Mouse (Mus musculus): Measurements from ENCODE around the gene Prdx2. TPM values are rescaled to one million over a fixed set of nuclear protein-coding genes. Genes with fewer than 3 reads are reported as not detected.

Gene Prdx2
- total RNA-seq (2021): 100 to 1,000 TPM; 335 to 353 TPM

- DNase-seq (ENCODE audit: extremely low spot score in 1 of 2, low spot score in 1 of 2): peak; percentile 64 to 68
Observed at GRCm38 (mm10) chr8:84969241-84970134, at the start of gene Prdx2, which contains the start of the genes Gm49661 and Rnaseh2a. Prdx2 (plus strand) TSS chr8:84969587. Gm49661 (minus strand) TSS chr8:84969433. Rnaseh2a (minus strand) TSS chr8:84969767.

- DNase-seq (ENCODE audit: extremely low spot score in 1 of 2, low spot score in 1 of 2): no peak
Observed at GRCm38 (mm10) chr8:84921596-84921995, 47.8 kb upstream of the Prdx2 start.

GRCm38 (mm10) chr8:84925557-84925956, 43.8 kb upstream of the Prdx2 start:
- no peak for DNase-seq (ENCODE audit: extremely low spot score in 1 of 2, low spot score in 1 of 2)

GRCm38 (mm10) chr8:84927513-84927912, 41.9 kb upstream of the Prdx2 start:
- no peak for DNase-seq (ENCODE audit: extremely low spot score in 1 of 2, low spot score in 1 of 2)

GRCm38 (mm10) chr8:84928456-84929306, 40.7 kb upstream of the Prdx2 start:
- peak in 1 of 2 experiments; percentile 80 for DNase-seq (ENCODE audit: extremely low spot score in 1 of 2, low spot score in 1 of 2)

- no peak for DNase-seq (ENCODE audit: extremely low spot score in 1 of 2, low spot score in 1 of 2)
Observed at GRCm38 (mm10) chr8:84930582-84930981, 38.8 kb upstream of the Prdx2 start.

GRCm38 (mm10) chr8:84933767-84934559, 35.4 kb upstream of the Prdx2 start:
- DNase-seq (ENCODE audit: extremely low spot score in 1 of 2, low spot score in 1 of 2): no peak

GRCm38 (mm10) chr8:84934860-84935259, 34.5 kb upstream of the Prdx2 start:
- DNase-seq (ENCODE audit: extremely low spot score in 1 of 2, low spot score in 1 of 2): no peak

- no peak for DNase-seq (ENCODE audit: extremely low spot score in 1 of 2, low spot score in 1 of 2)
Observed at GRCm38 (mm10) chr8:84935489-84935888, 33.9 kb upstream of the Prdx2 start.

GRCm38 (mm10) chr8:84936041-84936961, 33.1 kb upstream of the Prdx2 start:
- no peak for DNase-seq (ENCODE audit: extremely low spot score in 1 of 2, low spot score in 1 of 2)

GRCm38 (mm10) chr8:84936962-84937546, 32.3 kb upstream of the Prdx2 start, which contains the start of gene Mast1:
Mast1 (minus strand) TSS chr8:84937359.
- DNase-seq (ENCODE audit: extremely low spot score in 1 of 2, low spot score in 1 of 2): peak; percentile 67 to 78

- DNase-seq (ENCODE audit: extremely low spot score in 1 of 2, low spot score in 1 of 2): no peak
Observed at GRCm38 (mm10) chr8:84937620-84938485, 31.5 kb upstream of the Prdx2 start.

- DNase-seq (ENCODE audit: extremely low spot score in 1 of 2, low spot score in 1 of 2): no peak
Observed at GRCm38 (mm10) chr8:84943699-84944098, 25.7 kb upstream of the Prdx2 start.

- DNase-seq (ENCODE audit: extremely low spot score in 1 of 2, low spot score in 1 of 2): peak; percentile 37 to 62
Observed at GRCm38 (mm10) chr8:84944478-84945160, 24.8 kb upstream of the Prdx2 start.

- peak in 1 of 2 experiments; percentile 30 for DNase-seq (ENCODE audit: extremely low spot score in 1 of 2, low spot score in 1 of 2)
Observed at GRCm38 (mm10) chr8:84945235-84945632, 24.2 kb upstream of the Prdx2 start.

GRCm38 (mm10) chr8:84945633-84946527, 23.5 kb upstream of the Prdx2 start:
- DNase-seq (ENCODE audit: extremely low spot score in 1 of 2, low spot score in 1 of 2): peak in 1 of 2 experiments; percentile 55
